Mouse (Mus musculus): ENCODE data around the gene B3galt4. TPM values are rescaled to one million over a fixed set of nuclear protein-coding genes. Genes with fewer than 3 reads are reported as not detected.
A peak's percentile ranks its signal among the peaks of the same experiment; 100 is the strongest.
"Not testable (repeated sequence)": the region's sequence is repeated elsewhere in the genome, so short reads cannot be mapped to it uniquely, and the experiment has no call there.

Gene B3galt4
- 0.21 and 0.45 TPM in 2 replicates for polyA plus RNA-seq (2012)

DNA sequence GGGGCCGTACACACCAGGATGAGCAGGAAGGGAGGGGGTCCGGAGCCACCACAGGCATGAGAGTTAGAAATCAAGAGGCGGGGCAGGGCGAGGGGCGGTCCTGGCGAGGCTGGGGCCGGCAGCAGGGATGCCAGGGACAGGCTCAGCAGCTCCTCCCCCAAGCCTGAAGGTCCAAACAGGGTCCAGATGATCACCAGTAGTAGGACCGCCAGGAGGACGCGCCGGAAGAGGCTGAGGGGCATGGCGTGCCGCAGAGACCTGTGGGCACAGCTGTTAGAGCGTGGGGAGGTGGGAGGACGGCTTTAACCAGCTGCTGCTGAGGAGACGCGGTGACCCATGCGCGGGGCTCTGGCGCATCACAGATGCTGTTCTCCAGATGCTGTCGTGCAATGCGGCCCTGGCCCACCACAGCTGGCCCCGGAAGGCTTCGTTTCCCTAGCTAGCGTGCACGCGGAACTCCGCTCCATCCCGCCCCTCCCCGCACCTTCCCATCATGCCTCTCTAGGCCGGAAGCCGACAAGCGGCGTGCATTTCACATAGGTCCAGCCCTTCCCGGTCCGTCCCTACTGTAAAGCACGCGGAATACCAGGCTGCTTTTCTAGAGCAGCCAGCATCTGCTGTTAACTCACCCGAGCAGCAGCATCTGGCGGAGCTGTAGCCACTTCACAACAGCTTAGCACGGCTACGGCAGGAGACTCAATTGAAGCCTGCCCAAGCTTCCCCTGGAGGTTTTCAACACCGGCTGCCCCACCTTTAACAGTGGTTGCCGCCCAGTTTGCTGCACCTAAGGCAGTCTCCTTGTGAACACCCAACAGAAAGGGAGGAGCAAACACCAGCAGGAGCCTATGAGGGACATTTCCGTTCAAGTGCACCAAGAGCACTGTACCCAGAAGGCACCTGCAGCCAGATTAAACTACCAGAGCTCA lies at the start of gene B3galt4:
Gene B3galt4, minus strand, starts transcription at position 468 of the 926 bp plus-strand sequence.
- Histone ChIP-seq H3K27me3 (ENCODE audit: control insufficient read depth) (no peaks in the 10 kb centered on the region), H3K9me3 (ENCODE audit: control insufficient read depth, low read length) (no peaks in the 10 kb centered on the region), H3K36me3 (ENCODE audit: control insufficient read depth) (peaks cover 78% of the 10 kb centered on the region), H3K4me3 (replicated peaks) (peak within 1 kb of the TSS; percentile 74), H3K4me1 (ENCODE audit: control insufficient read depth) (peaks cover 67% of the 10 kb centered on the region)
- TF ChIP-seq TAL1 (IDR thresholded peaks at IDR 0.05; ENCODE audit: low read length) (no peak), GATA1 (IDR thresholded peaks at IDR 0.05; ENCODE audit: low read length) (no peak)

DNA sequence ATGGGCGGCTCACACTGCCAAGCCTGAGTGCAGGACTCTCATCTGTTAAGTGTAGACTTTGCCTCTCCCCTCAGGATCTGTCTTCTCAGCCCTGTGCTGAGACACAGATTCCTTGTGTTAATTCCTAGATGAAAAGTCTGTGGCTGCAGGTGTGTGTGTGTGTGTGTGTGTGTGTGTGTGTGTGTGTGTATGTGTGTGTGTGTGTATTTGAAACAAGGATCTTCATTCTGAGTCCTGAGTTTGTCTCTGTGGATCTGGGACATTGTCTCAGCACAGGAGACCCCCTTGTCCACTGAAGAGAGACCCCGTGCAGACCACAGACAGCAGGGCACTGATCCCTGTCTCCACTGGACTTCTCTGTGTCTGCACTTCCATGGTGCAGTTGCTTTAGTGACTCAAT lies 49.5 kb upstream of the B3galt4 start:
- not testable (repeated sequence) for H3K4me3 ChIP-seq (replicated peaks); H3K9me3 ChIP-seq (ENCODE audit: control insufficient read depth, low read length); H3K36me3 ChIP-seq (ENCODE audit: control insufficient read depth); H3K4me1 ChIP-seq (ENCODE audit: control insufficient read depth)
- peaks cover 43% of the 10 kb centered on the region for H3K27me3 ChIP-seq (ENCODE audit: control insufficient read depth)

- no peaks in the 10 kb centered on the region for H3K4me1 ChIP-seq (ENCODE audit: control insufficient read depth)
- H3K9me3 ChIP-seq (ENCODE audit: control insufficient read depth, low read length): no peaks in the 10 kb centered on the region
- no peaks in the 10 kb centered on the region for H3K36me3 ChIP-seq (ENCODE audit: control insufficient read depth)
- H3K4me3 ChIP-seq (replicated peaks): peak within 1 kb of the TSS; percentile 57
- peaks cover 43% of the 10 kb centered on the region for H3K27me3 ChIP-seq (ENCODE audit: control insufficient read depth)
- TF ChIP-seq TAL1 (IDR thresholded peaks at IDR 0.05; ENCODE audit: low read length) (no peak), GATA1 (IDR thresholded peaks at IDR 0.05; ENCODE audit: low read length) (no peak)
These were observed 48.9 kb upstream of the B3galt4 start, which contains the start of gene H2-K1 for GRCm38 (mm10) chr17:34000150-34000537. Gene H2-K1, minus strand, starts transcription at chr17:34000347.

DNA sequence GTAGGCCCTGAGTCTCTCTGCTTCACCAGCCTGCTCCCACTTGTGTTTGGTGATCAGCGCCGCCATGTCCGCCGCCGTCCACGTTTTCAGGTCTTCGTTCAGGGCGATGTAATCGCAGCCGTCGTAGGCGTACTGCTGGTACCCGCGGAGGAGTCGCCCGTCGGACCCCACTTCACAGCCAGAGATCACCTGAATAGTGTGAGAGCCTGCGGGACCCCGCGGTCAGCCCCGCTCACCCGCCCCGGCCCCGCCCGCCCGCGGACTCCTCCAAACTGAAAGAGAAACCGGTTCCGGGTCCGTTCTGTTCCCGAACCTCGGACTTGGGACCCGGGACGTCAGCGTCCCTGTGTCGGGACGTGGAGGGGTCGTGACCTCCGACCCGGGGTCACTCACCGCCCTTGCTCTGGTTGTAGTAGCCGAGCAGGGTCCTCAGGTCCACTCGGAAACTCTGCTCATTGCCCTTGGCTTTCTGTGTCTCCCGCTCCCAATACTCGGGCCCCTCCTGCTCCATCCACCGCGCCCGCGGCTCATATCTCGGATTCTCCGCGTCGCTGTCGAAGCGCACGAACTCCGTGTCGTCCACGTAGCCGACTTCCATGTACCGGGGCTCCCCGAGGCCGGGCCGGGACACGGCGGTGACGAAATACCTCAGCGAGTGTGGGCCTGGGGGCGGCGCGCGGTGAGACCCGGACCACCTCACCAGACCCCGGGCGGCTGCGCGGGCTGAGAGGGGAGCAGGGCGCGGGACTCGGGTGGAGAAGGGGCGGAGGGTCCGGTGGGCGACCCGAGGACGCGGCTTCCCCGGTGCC lies 48.3 kb upstream of the B3galt4 start:
- Histone ChIP-seq H3K9me3 (ENCODE audit: control insufficient read depth, low read length) (no peaks in the 10 kb centered on the region), H3K4me3 (replicated peaks) (peak overlapping the region; percentile 57), H3K36me3 (ENCODE audit: control insufficient read depth) (no peaks in the 10 kb centered on the region), H3K27me3 (ENCODE audit: control insufficient read depth) (peaks cover 43% of the 10 kb centered on the region), H3K4me1 (ENCODE audit: control insufficient read depth) (no peaks in the 10 kb centered on the region)
- no peak for TF ChIP-seq GATA1 (IDR thresholded peaks at IDR 0.05; ENCODE audit: low read length)
- no peak for TF ChIP-seq TAL1 (IDR thresholded peaks at IDR 0.05; ENCODE audit: low read length)

DNA sequence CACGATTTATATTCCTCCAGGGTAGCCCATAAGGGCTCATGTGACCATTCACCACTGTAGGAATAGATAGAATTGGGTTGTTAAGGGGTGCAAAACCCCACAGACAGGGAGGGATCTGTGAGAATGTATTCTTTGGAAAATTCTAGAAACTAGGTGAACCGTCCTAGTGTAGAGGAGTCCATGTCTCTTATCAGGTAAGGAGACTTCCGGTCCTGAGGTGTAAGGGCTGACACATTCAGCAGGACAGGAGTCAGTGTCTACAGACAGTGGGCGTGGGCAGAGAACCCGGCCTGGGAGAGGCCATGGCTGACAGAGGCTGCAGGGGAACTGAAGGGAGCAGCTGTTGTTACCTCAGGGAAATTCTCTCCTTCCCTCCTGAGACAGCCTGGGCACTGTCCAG lies 47.4 kb upstream of the B3galt4 start:
- H3K4me3 ChIP-seq (replicated peaks); H3K9me3 ChIP-seq (ENCODE audit: control insufficient read depth, low read length); H3K4me1 ChIP-seq (ENCODE audit: control insufficient read depth); H3K36me3 ChIP-seq (ENCODE audit: control insufficient read depth): not testable (repeated sequence)
- peaks cover 43% of the 10 kb centered on the region for H3K27me3 ChIP-seq (ENCODE audit: control insufficient read depth)

DNA sequence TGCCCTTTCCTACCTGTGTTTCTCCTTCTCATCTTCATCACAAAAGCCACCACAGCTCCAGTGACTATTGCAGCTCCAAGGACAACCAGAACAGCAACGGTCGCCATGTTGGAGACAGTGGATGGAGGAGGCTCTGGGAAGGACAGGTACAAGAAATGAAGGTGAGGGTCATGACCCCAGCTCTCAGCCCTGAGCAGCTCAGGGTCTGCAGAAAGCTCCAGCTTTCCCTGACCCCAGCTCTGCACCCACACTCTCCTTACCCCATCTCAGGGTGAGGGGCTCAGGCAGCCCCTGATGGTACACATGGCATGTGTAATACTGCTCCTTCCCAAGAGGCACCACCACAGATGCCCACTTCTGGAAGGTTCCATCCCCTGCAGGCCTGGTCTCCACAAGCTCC lies 45.7 kb upstream of the B3galt4 start:
- not testable (repeated sequence) for H3K4me3 ChIP-seq (replicated peaks); H3K36me3 ChIP-seq (ENCODE audit: control insufficient read depth); H3K9me3 ChIP-seq (ENCODE audit: control insufficient read depth, low read length); H3K4me1 ChIP-seq (ENCODE audit: control insufficient read depth)
- peaks cover 41% of the 10 kb centered on the region for H3K27me3 ChIP-seq (ENCODE audit: control insufficient read depth)

GRCm38 (mm10) chr17:33995651-33996050 lies 44.4 kb upstream of the B3galt4 start:
- Histone ChIP-seq H3K36me3 (ENCODE audit: control insufficient read depth) (no peaks in the 10 kb centered on the region), H3K4me1 (ENCODE audit: control insufficient read depth) (no peaks in the 10 kb centered on the region), H3K27me3 (ENCODE audit: control insufficient read depth) (peaks cover 28% of the 10 kb centered on the region), H3K4me3 (replicated peaks) (no peak overlapping the region), H3K9me3 (ENCODE audit: control insufficient read depth, low read length) (no peaks in the 10 kb centered on the region)
- TF ChIP-seq GATA1 (IDR thresholded peaks at IDR 0.05; ENCODE audit: low read length) (no peak), TAL1 (IDR thresholded peaks at IDR 0.05; ENCODE audit: low read length) (no peak)

DNA sequence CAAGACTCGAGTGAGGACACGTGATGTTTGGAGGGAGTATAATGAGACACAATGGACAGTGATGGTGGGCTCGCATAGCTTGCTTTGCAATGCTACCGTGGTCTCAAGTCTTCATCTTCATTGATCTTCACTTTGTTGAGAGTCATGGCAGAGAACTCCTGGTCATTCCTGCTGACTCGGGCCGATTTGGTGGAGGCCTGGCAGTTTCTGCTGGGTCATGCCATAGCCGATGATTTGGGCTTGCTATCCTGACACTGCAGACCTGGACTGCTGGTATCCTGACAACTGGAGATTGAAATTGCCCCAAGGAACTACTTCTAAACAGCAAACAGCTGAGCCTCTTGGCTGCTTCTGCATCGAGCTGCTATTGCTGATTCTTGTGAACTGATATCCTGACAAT lies 43.7 kb upstream of the B3galt4 start:
- no peaks in the 10 kb centered on the region for H3K4me1 ChIP-seq (ENCODE audit: control insufficient read depth)
- TF ChIP-seq TAL1 (IDR thresholded peaks at IDR 0.05; ENCODE audit: low read length): no peak
- no peak for TF ChIP-seq GATA1 (IDR thresholded peaks at IDR 0.05; ENCODE audit: low read length)
- H3K4me3 ChIP-seq (replicated peaks): no peak overlapping the region
- no peaks in the 10 kb centered on the region for H3K9me3 ChIP-seq (ENCODE audit: control insufficient read depth, low read length)
- no peaks in the 10 kb centered on the region for H3K36me3 ChIP-seq (ENCODE audit: control insufficient read depth)
- H3K27me3 ChIP-seq (ENCODE audit: control insufficient read depth): peaks cover 21% of the 10 kb centered on the region

GRCm38 (mm10) chr17:33991788-33992664 lies 40.7 kb upstream of the B3galt4 start:
- TF ChIP-seq GATA1 (IDR thresholded peaks at IDR 0.05; ENCODE audit: low read length): no peak
- no peak for TF ChIP-seq TAL1 (IDR thresholded peaks at IDR 0.05; ENCODE audit: low read length)
- Histone ChIP-seq H3K36me3 (ENCODE audit: control insufficient read depth) (no peaks in the 10 kb centered on the region), H3K4me3 (replicated peaks) (no peak overlapping the region)

DNA sequence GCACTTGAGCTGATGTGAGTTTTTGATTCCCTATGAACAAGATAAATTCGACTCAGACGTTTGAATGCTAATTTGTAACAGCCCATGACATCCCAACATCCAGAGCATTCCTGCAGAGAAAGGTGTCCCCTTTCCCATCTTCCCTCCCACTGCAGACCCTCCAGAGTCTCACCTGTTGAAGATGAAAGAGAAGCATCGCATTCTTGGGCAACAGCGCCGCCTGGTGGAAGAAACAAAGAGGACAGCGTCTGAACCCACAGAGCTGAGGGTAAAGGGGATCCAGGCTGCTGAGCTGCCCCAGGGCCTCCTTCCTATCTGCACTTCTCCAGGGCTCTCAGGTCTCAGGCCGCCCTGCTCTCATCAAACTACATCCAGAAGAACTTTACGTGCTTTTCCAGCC lies 30.8 kb upstream of the B3galt4 start:
- H3K4me3 ChIP-seq (replicated peaks); H3K36me3 ChIP-seq (ENCODE audit: control insufficient read depth): not testable (repeated sequence)

More at GRCm38 (mm10) chr17:33991788-33992664, 40.7 kb upstream of the B3galt4 start:
- Histone ChIP-seq H3K27me3 (ENCODE audit: control insufficient read depth) (peaks cover 7% of the 10 kb centered on the region), H3K4me1 (ENCODE audit: control insufficient read depth) (no peaks in the 10 kb centered on the region), H3K9me3 (ENCODE audit: control insufficient read depth, low read length) (no peaks in the 10 kb centered on the region)

DNA sequence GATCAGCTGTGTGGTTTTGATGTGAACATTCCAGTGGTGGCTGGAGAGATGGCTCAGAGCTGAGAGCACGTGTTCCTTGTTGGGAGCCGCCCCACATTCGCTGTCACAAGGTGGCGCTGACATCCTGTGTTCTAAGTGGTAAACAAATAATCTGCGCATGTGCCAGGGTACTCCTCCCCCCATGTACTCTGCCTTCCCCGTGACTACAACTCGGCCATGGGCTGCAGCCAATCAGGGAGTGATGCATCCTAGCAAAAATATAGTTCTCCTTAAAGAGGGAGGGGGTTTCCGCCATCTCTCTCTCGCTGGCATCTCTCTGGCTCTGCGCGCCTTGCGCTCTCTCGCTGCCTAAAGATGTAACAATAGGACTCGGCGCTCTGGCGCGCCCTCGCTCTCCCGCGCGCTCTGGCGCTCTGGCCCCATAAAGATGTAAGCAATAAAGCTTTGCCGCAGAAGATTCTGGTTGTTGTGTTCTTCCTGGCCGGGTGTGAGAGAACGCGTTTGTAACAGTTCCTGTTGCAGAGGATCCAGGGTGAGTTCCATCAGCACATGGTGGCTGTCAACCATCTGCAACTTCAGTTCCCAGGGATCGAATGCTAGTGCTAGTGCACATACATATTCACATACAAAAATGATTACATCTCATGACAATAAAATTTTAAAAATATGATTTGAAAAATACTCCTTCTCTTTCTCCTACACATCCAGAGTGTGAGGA lies 30.1 kb upstream of the B3galt4 start:
- not testable (repeated sequence) for H3K36me3 ChIP-seq (ENCODE audit: control insufficient read depth); H3K4me1 ChIP-seq (ENCODE audit: control insufficient read depth); H3K9me3 ChIP-seq (ENCODE audit: control insufficient read depth, low read length); H3K4me3 ChIP-seq (replicated peaks)
- H3K27me3 ChIP-seq (ENCODE audit: control insufficient read depth): peaks cover 36% of the 10 kb centered on the region

More for the DNA sequence above, 30.8 kb upstream of the B3galt4 start:
- not testable (repeated sequence) for H3K9me3 ChIP-seq (ENCODE audit: control insufficient read depth, low read length); H3K4me1 ChIP-seq (ENCODE audit: control insufficient read depth)
- peaks cover 33% of the 10 kb centered on the region for H3K27me3 ChIP-seq (ENCODE audit: control insufficient read depth)

Measured in erythroblast, embryonic 14.5 days (primary cell).